In genomic region chr1:135945711-135946110, GRCm38 (mm10) we compare ENCODE assay signal across 9 mouse cellular contexts. TPM values are rescaled to one million over a fixed set of nuclear protein-coding genes. Genes with fewer than 3 reads are reported as not detected.
DNase-seq lines count a peak whose midpoint lies in the region; ATAC-seq and TF ChIP-seq lines count a peak whose summit lies in the region.
"Had no signal": no experiment of that assay in that cellular context is flagged by ENCODE, and none has a peak within 500 bp of the region (broad histone marks: within the 10 kb centered on the region; RNA-seq: fewer than 3 reads in every experiment).

No protein-coding gene starts in this region.

- DNase-seq in forebrain, embryonic 14.5 days (ENCODE audit: low spot score): peak; percentile 72
- DNase-seq in 3134 (ENCODE audit: extremely low read depth, insufficient read length, low spot score): peak; percentile 61
- peak; percentile 66 for DNase-seq in adipocyte (ENCODE audit: low spot score)
- peak; percentile 71 for DNase-seq in embryonic facial prominence, embryonic 11.5 days (ENCODE audit: low spot score)
- peak; percentile 64 for DNase-seq in kidney, postnatal 14 days
- DNase-seq in stomach, postnatal 0 days (ENCODE audit: low spot score): peak; percentile 52

- no peaks in the 10 kb centered on the region for H3K36me3 ChIP-seq in forebrain, embryonic 14.5 days (ENCODE audit: control insufficient read depth, insufficient read depth, low read length)
- H3K36me3 ChIP-seq in forebrain, embryonic 15.5 days: no peaks in the 10 kb centered on the region
- no peaks in the 10 kb centered on the region for H3K36me3 ChIP-seq in embryonic facial prominence, embryonic 11.5 days (replicated peaks; ENCODE audit: control insufficient read depth, insufficient read depth, low read depth, low read length)
- H3K36me3 ChIP-seq in stomach, postnatal 0 days (ENCODE audit: control insufficient read depth, insufficient read depth, low read length): no peaks in the 10 kb centered on the region

- H3K9me3 ChIP-seq in forebrain, embryonic 14.5 days (replicated peaks; ENCODE audit: control insufficient read depth, low read length): no peaks in the 10 kb centered on the region
- H3K9me3 ChIP-seq in forebrain, embryonic 15.5 days: no peaks in the 10 kb centered on the region
- no peaks in the 10 kb centered on the region for H3K9me3 ChIP-seq in embryonic facial prominence, embryonic 11.5 days (replicated peaks; ENCODE audit: control insufficient read depth, low read length)
- H3K9me3 ChIP-seq in stomach, postnatal 0 days (ENCODE audit: control insufficient read depth, low read length): no peaks in the 10 kb centered on the region

- 16% methylated on average over 7 of the region's 7 CpGs for WGBS in forebrain, embryonic 14.5 days
- 14% methylated on average over 7 of the region's 7 CpGs for WGBS in forebrain, embryonic 15.5 days
- 12% methylated on average over 7 of the region's 7 CpGs for WGBS in embryonic facial prominence, embryonic 11.5 days
- 10% methylated on average over 7 of the region's 7 CpGs for WGBS in stomach, postnatal 0 days

- TF ChIP-seq EP300 in stomach, postnatal 0 days (optimal IDR thresholded peaks at IDR 0.05): no peak

- no peak overlapping the region for H3K27ac ChIP-seq in forebrain, embryonic 14.5 days (ENCODE audit: low read depth, low read length)
- no peak overlapping the region for H3K27ac ChIP-seq in forebrain, embryonic 15.5 days (replicated peaks)
- no peak overlapping the region for H3K27ac ChIP-seq in embryonic facial prominence, embryonic 11.5 days (replicated peaks; ENCODE audit: low read depth, low read length)
- no peak overlapping the region for H3K27ac ChIP-seq in stomach, postnatal 0 days (replicated peaks)

- no peak overlapping the region for H3K4me3 ChIP-seq in forebrain, embryonic 14.5 days (ENCODE audit: low read depth, low read length)
- H3K4me3 ChIP-seq in forebrain, embryonic 15.5 days: no peak overlapping the region
- H3K4me3 ChIP-seq in embryonic facial prominence, embryonic 11.5 days (ENCODE audit: low read depth, low read length): no peak overlapping the region
- H3K4me3 ChIP-seq in stomach, postnatal 0 days (ENCODE audit: low read depth, low read length): no peak overlapping the region

- H3K9ac ChIP-seq in forebrain, embryonic 14.5 days (ENCODE audit: low read length): no peak overlapping the region
- H3K9ac ChIP-seq in forebrain, embryonic 15.5 days (replicated peaks): no peak overlapping the region
- H3K9ac ChIP-seq in embryonic facial prominence, embryonic 11.5 days (replicated peaks; ENCODE audit: low read length): no peak overlapping the region
- H3K9ac ChIP-seq in stomach, postnatal 0 days (ENCODE audit: low read length): no peak overlapping the region

- ATAC-seq in forebrain, embryonic 14.5 days: peak; percentile 42; the same call in 1 of the 2 replicates
- ATAC-seq in forebrain, embryonic 15.5 days (replicated peaks): no peak
- no peak for ATAC-seq in embryonic facial prominence, embryonic 11.5 days (replicated peaks; ENCODE audit: insufficient number of reproducible peaks, low FRiP score, low TSS enrichment, low read depth)
- 0 out of 2 replicates have a peak, but pooled peaks have one; percentile 18 for ATAC-seq in monocyte, adult 5-6 weeks (replicated peaks; ENCODE audit: insufficient number of reproducible peaks, low FRiP score, low TSS enrichment, poor library complexity, severe bottlenecking)
- ATAC-seq in stomach, postnatal 0 days (ENCODE audit: low FRiP score, low TSS enrichment): peak; percentile 36; the same call in 1 of the 2 replicates

- TF ChIP-seq CTCF in stomach, postnatal 0 days (IDR thresholded peaks at IDR 0.05; ENCODE audit: low read depth): peak; percentile 88

- H3K4me2 ChIP-seq in forebrain, embryonic 14.5 days (ENCODE audit: low read length): no peak overlapping the region
- no peak overlapping the region for H3K4me2 ChIP-seq in forebrain, embryonic 15.5 days (replicated peaks)
- H3K4me2 ChIP-seq in embryonic facial prominence, embryonic 11.5 days (ENCODE audit: low read depth, low read length): no peak overlapping the region
- no peak overlapping the region for H3K4me2 ChIP-seq in stomach, postnatal 0 days (replicated peaks; ENCODE audit: low read depth)

- H3K4me1 ChIP-seq in forebrain, embryonic 14.5 days (ENCODE audit: control insufficient read depth, insufficient read depth, low read length): no peaks in the 10 kb centered on the region
- H3K4me1 ChIP-seq in forebrain, embryonic 15.5 days: 0 out of 2 replicates have a peak, but pooled peaks cover 3% of the 10 kb centered on the region
- H3K4me1 ChIP-seq in embryonic facial prominence, embryonic 11.5 days (ENCODE audit: control insufficient read depth, insufficient read depth, low read length): no peaks in the 10 kb centered on the region
- no peaks in the 10 kb centered on the region for H3K4me1 ChIP-seq in stomach, postnatal 0 days (replicated peaks; ENCODE audit: control insufficient read depth, insufficient read depth)

- H3K27me3 ChIP-seq in forebrain, embryonic 14.5 days (replicated peaks; ENCODE audit: control insufficient read depth, insufficient read depth, low read length): no peaks in the 10 kb centered on the region
- H3K27me3 ChIP-seq in forebrain, embryonic 15.5 days: no peaks in the 10 kb centered on the region
- H3K27me3 ChIP-seq in embryonic facial prominence, embryonic 11.5 days (ENCODE audit: control insufficient read depth, insufficient read depth, low read length): no peaks in the 10 kb centered on the region
- H3K27me3 ChIP-seq in stomach, postnatal 0 days (ENCODE audit: control insufficient read depth, insufficient read depth, low read length): no peaks in the 10 kb centered on the region

RNA-seq across cellular contexts. Expression of gene Pkp1, which starts 26.7 kb away (rescaled TPM):
- not detected in 2 replicates for polyA plus RNA-seq in forebrain, embryonic 14.5 days (2014; fragmentation: Nextera tagmentation; extraction: Ambion mirVana)
- not detected in 2 replicates for polyA plus RNA-seq in forebrain, embryonic 15.5 days (2015; fragmentation: Nextera tagmentation; extraction: Ambion mirVana)
- polyA plus RNA-seq in embryonic facial prominence, embryonic 11.5 days (2014; fragmentation: Nextera tagmentation; extraction: Ambion mirVana): 0.43 and 0.59 TPM in 2 replicates
- total RNA-seq in monocyte, adult 5-6 weeks (2017): not detected in 3 replicates
- polyA plus RNA-seq in stomach, postnatal 0 days (2015; fragmentation: Nextera tagmentation; extraction: Ambion mirVana): 29.8 and 34.2 TPM in 2 replicates
- total RNA-seq: adrenal gland, adult 18-20 months had no signal

Comparison
In these comparisons a context has a peak if more than half of its experiments do, and no peak if none do; other contexts are left out.
1. ATAC-seq: peak in forebrain, embryonic 14.5 days (single experiment), monocyte, adult 5-6 weeks (single experiment) and stomach, postnatal 0 days (single experiment); none in forebrain, embryonic 15.5 days (single experiment) and embryonic facial prominence, embryonic 11.5 days (single experiment).
2. RNA of gene Pkp1, which starts 26.7 kb away (polyA plus RNA-seq): 29.8 to 34.2 TPM in stomach, postnatal 0 days; 0.43 to 0.59 TPM in embryonic facial prominence, embryonic 11.5 days, not detected in forebrain, embryonic 15.5 days and not detected in forebrain, embryonic 14.5 days; every median in the first group is over 10 times any median in the second.
3. Peak in every context shown above with its lines, with median percentiles within 50 percentile points of each other: DNase-seq.